7 mouse cellular contexts compared by ENCODE assay signal in the genomic region with DNA sequence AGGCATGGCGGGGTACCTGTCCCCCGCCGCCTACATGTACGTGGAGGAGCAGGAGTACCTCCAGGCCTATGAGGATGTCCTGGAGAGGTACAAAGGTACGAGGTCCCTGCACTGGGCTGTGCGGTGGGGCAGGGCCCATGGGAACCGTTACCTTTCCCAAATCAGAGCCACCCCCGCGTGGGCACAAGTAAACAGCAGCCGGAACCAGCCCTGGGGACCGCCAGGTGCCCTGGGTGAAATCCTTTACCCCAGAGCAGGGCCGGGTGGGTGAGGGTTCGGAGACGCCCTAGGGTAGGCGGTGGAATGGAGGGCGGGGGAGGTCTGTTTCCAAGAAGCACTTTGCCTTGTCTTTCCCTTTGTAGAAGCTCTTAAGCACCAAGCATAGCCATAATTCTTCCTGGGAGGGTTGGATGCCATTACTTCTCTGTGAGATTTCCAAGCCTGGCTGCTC.
DNase-seq lines count a peak whose midpoint lies in the region; ATAC-seq and TF ChIP-seq lines count a peak whose summit lies in the region.

No protein-coding gene starts in this region.

- H3K27ac ChIP-seq in heart, embryonic 11.5 days (ENCODE audit: low read depth, low read length) = peak overlapping the region; percentile 54
- no peak overlapping the region for H3K27ac ChIP-seq in limb, embryonic 11.5 days (replicated peaks; ENCODE audit: low read depth, low read length)
- H3K27ac ChIP-seq in neural tube, embryonic 12.5 days = peak overlapping the region; percentile 70

- no peaks in the 10 kb centered on the region for H3K9me3 ChIP-seq in megakaryocyte, embryonic 14.5 days
- H3K9me3 ChIP-seq in heart, embryonic 11.5 days (replicated peaks; ENCODE audit: control insufficient read depth, low read length) = no peaks in the 10 kb centered on the region
- no peaks in the 10 kb centered on the region for H3K9me3 ChIP-seq in limb, embryonic 11.5 days (ENCODE audit: control insufficient read depth, low read length)
- H3K9me3 ChIP-seq in neural tube, embryonic 12.5 days = no peaks in the 10 kb centered on the region

- TF ChIP-seq CTCF in brain, embryonic 14.5 days (IDR thresholded peaks at IDR 0.05; ENCODE audit: borderline replicate concordance, extremely low read depth, insufficient read depth, insufficient read length) = no peak

- WGBS in heart, embryonic 11.5 days (ENCODE audit: insufficient replicate concordance) = 2% methylated on average over 16 of the region's 16 CpGs
- under 1% methylated on average over 16 of the region's 16 CpGs for WGBS in limb, embryonic 11.5 days
- 1% methylated on average over 16 of the region's 16 CpGs for WGBS in neural tube, embryonic 12.5 days

- peak overlapping the region; percentile 72 for H3K4me2 ChIP-seq in heart, embryonic 11.5 days
- peak overlapping the region; percentile 98 for H3K4me2 ChIP-seq in limb, embryonic 11.5 days (ENCODE audit: low read depth, severe bottlenecking)
- peak overlapping the region; percentile 97 for H3K4me2 ChIP-seq in neural tube, embryonic 12.5 days (replicated peaks)

- peak overlapping the region; percentile 80 for H3K9ac ChIP-seq in heart, embryonic 11.5 days (ENCODE audit: low read depth, low read length)
- peak overlapping the region; percentile 78 for H3K9ac ChIP-seq in limb, embryonic 11.5 days (ENCODE audit: low read length)
- H3K9ac ChIP-seq in neural tube, embryonic 12.5 days = peak overlapping the region; percentile 90

- H3K4me1 ChIP-seq in megakaryocyte, embryonic 14.5 days = peaks cover 25% of the 10 kb centered on the region
- peaks cover 12% of the 10 kb centered on the region for H3K4me1 ChIP-seq in heart, embryonic 11.5 days (ENCODE audit: control insufficient read depth, insufficient read depth, low read length)
- H3K4me1 ChIP-seq in limb, embryonic 11.5 days (ENCODE audit: control insufficient read depth, insufficient read depth, low read length) = peaks cover 8% of the 10 kb centered on the region
- peaks cover 24% of the 10 kb centered on the region for H3K4me1 ChIP-seq in neural tube, embryonic 12.5 days

- peak overlapping the region; percentile 92 for H3K4me3 ChIP-seq in megakaryocyte, embryonic 14.5 days (replicated peaks)
- peak overlapping the region; percentile 69 for H3K4me3 ChIP-seq in heart, embryonic 11.5 days (ENCODE audit: low read depth, low read length)
- H3K4me3 ChIP-seq in limb, embryonic 11.5 days (ENCODE audit: low read depth, low read length) = peak overlapping the region; percentile 77
- peak overlapping the region; percentile 86 for H3K4me3 ChIP-seq in neural tube, embryonic 12.5 days

- no peaks in the 10 kb centered on the region for H3K36me3 ChIP-seq in megakaryocyte, embryonic 14.5 days (replicated peaks; ENCODE audit: low read length)
- no peaks in the 10 kb centered on the region for H3K36me3 ChIP-seq in heart, embryonic 11.5 days (ENCODE audit: control insufficient read depth, insufficient read depth, low read length)
- H3K36me3 ChIP-seq in limb, embryonic 11.5 days (ENCODE audit: control insufficient read depth, insufficient read depth, low read length) = no peaks in the 10 kb centered on the region
- no peaks in the 10 kb centered on the region for H3K36me3 ChIP-seq in neural tube, embryonic 12.5 days

- no peak for ATAC-seq in megakaryocyte, adult 5-6 weeks (ENCODE audit: poor library complexity, severe bottlenecking)
- peak; percentile 57 for ATAC-seq in heart, embryonic 11.5 days (replicated peaks; ENCODE audit: insufficient number of reproducible peaks, low FRiP score, low TSS enrichment)
- ATAC-seq in limb, embryonic 11.5 days (ENCODE audit: insufficient number of reproducible peaks, low FRiP score, low TSS enrichment, low read depth) = peak; percentile 58; the same call in 1 of the 2 replicates
- ATAC-seq in neural tube, embryonic 12.5 days (ENCODE audit: low FRiP score, low read depth) = peak; percentile 52

- no peak for TF ChIP-seq POLR2A in brain, embryonic 14.5 days (IDR thresholded peaks at IDR 0.05; ENCODE audit: borderline replicate concordance, extremely low read depth, insufficient read depth, insufficient read length, poor library complexity, severe bottlenecking)

- peaks cover 15% of the 10 kb centered on the region for H3K27me3 ChIP-seq in megakaryocyte, embryonic 14.5 days (replicated peaks)
- H3K27me3 ChIP-seq in heart, embryonic 11.5 days (ENCODE audit: control insufficient read depth, insufficient read depth, low read length) = no peaks in the 10 kb centered on the region
- H3K27me3 ChIP-seq in limb, embryonic 11.5 days (ENCODE audit: control insufficient read depth, insufficient read depth, low read length) = no peaks in the 10 kb centered on the region
- no peaks in the 10 kb centered on the region for H3K27me3 ChIP-seq in neural tube, embryonic 12.5 days (replicated peaks)

- DNase-seq in brain, embryonic 14.5 days (ENCODE audit: low read depth) = peak; percentile 51
- DNase-seq in limb, embryonic 11.5 days (ENCODE audit: low spot score) = peak; percentile 48
- DNase-seq in spleen, postnatal 14 days (ENCODE audit: low spot score in 2 of 2) = no peak

Comparison
In these comparisons a context has a peak if more than half of its experiments do, and no peak if none do; other contexts are left out.
1. DNase-seq: peak in brain, embryonic 14.5 days (single experiment) and limb, embryonic 11.5 days (single experiment); none in spleen, postnatal 14 days (0 of 2).
2. Peak in every context shown above with its lines, with median percentiles within 50 percentile points of each other: H3K4me3 ChIP-seq, H3K4me2 ChIP-seq and H3K9ac ChIP-seq.